Mouse (Mus musculus) liver, postnatal 0 days (tissue): ENCODE measurements around the gene Glt8d2.

Source experiments
- CTCF ChIP-seq: sonication (generic); IDR thresholded peaks from 2 replicates; pipeline ENCODE4 v1.5.1; 2016; ENCODE audit warnings: antibody characterized with exemption, low read depth
- EP300 ChIP-seq: IDR thresholded peaks from 2 replicates; pipeline ENCODE4 v1.6.1; 2016; ENCODE audit warnings: antibody characterized with exemption, low read depth, mild to moderate bottlenecking

DNA sequence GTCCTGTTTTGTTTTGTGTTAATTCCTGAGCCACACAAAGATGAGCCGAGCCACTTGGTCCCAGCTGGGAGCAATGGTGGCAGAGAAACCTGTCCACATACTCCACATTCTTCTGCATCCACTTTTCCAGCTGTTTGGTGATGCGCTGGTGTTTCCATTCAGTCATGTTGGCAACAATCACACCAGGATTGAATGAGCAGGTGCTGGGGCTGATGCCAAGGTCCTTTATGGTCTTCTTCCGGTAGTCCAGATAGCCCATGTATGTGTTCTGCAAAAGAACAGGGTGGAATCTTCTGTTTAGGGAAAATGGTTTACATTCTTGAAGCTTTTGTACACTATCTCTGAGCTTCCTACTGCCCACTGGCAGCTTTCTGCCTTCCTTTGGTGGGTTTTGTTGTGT, 35.9 kb downstream of the Glt8d2 start:
- TF ChIP-seq CTCF (no peak), EP300 (no peak)
